Mouse (Mus musculus): Measurements from ENCODE around the gene Pamr1. TPM values are rescaled to one million over a fixed set of nuclear protein-coding genes. Genes with fewer than 3 reads are reported as not detected.
A peak's percentile ranks its signal among the peaks of the same experiment; 100 is the strongest.

The Pamr1 gene
- polyA plus RNA-seq (2014; fragmentation: Nextera tagmentation; extraction: Ambion mirVana) = 40.3 and 40.5 TPM in 2 replicates

- peak within 1 kb of the TSS; percentile 71 for H3K27ac ChIP-seq (ENCODE audit: low read length)
These were observed at the start of gene Pamr1 for GRCm38 (mm10) chr2:102549611-102550266. TSS of gene Pamr1 (plus strand) at chr2:102550012.

DNA sequence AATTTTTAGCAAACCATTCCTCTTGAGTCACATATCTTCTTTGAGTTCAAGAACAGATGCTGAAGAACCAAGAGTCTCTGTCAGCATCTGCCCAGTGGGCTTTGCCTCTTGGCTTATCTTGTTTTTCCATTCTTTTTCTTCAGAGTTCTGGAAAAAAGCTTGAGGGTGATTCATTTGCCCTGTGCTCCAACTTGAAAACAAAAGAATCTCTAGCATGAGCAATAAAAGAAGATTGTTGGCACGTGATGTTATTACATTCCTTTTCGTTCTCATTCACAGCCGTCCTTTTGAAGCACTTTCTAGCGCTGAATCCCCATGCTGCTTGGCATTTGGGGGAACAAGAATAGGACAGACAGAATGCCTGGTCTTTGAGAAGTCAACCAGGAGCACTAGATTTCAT is 42.2 kb upstream of the Pamr1 start:
- H3K9ac ChIP-seq (replicated peaks; ENCODE audit: low read depth, low read length) = no peak overlapping the region
- no peak overlapping the region for H3K4me2 ChIP-seq (replicated peaks; ENCODE audit: low read depth, low read length)
- peaks cover 3% of the 10 kb centered on the region for H3K4me1 ChIP-seq (ENCODE audit: control insufficient read depth, insufficient read depth, low read length)
- no peak for ATAC-seq (ENCODE audit: insufficient number of reproducible peaks, insufficient read depth, low FRiP score, low read depth)
- 46% methylated on average over 4 of the region's 4 CpGs for WGBS
- H3K9me3 ChIP-seq (ENCODE audit: control insufficient read depth, low read depth, low read length) = no peaks in the 10 kb centered on the region
- H3K27ac ChIP-seq (ENCODE audit: low read length) = no peak overlapping the region
- no peaks in the 10 kb centered on the region for H3K36me3 ChIP-seq (ENCODE audit: control insufficient read depth, insufficient read depth, low read length)
- no peak overlapping the region for H3K4me3 ChIP-seq (ENCODE audit: low read depth, low read length)
- no peaks in the 10 kb centered on the region for H3K27me3 ChIP-seq (ENCODE audit: control insufficient read depth, insufficient read depth, low read length)

More at GRCm38 (mm10) chr2:102549611-102550266, at the start of gene Pamr1:
- Histone ChIP-seq H3K4me1 (ENCODE audit: control insufficient read depth, insufficient read depth, low read length) (peaks cover 16% of the 10 kb centered on the region), H3K36me3 (ENCODE audit: control insufficient read depth, insufficient read depth, low read length) (no peaks in the 10 kb centered on the region), H3K9ac (replicated peaks; ENCODE audit: low read depth, low read length) (peak within 1 kb of the TSS; percentile 33), H3K4me2 (replicated peaks; ENCODE audit: low read depth, low read length) (peak within 1 kb of the TSS; percentile 75), H3K4me3 (ENCODE audit: low read depth, low read length) (peak within 1 kb of the TSS; percentile 37), H3K27me3 (ENCODE audit: control insufficient read depth, insufficient read depth, low read length) (no peaks in the 10 kb centered on the region), H3K9me3 (ENCODE audit: control insufficient read depth, low read depth, low read length) (no peaks in the 10 kb centered on the region)
- ATAC-seq (ENCODE audit: insufficient number of reproducible peaks, insufficient read depth, low FRiP score, low read depth) = peak; percentile 80
- WGBS = 2% methylated on average over 26 of the region's 26 CpGs

- Histone ChIP-seq H3K4me1 (ENCODE audit: control insufficient read depth, insufficient read depth, low read length) (no peaks in the 10 kb centered on the region; the same call in 1 of the 2 replicates), H3K4me2 (replicated peaks; ENCODE audit: low read depth, low read length) (no peak overlapping the region), H3K4me3 (ENCODE audit: low read depth, low read length) (no peak overlapping the region), H3K9ac (replicated peaks; ENCODE audit: low read depth, low read length) (no peak overlapping the region), H3K36me3 (ENCODE audit: control insufficient read depth, insufficient read depth, low read length) (no peaks in the 10 kb centered on the region), H3K27me3 (ENCODE audit: control insufficient read depth, insufficient read depth, low read length) (no peaks in the 10 kb centered on the region), H3K9me3 (ENCODE audit: control insufficient read depth, low read depth, low read length) (no peaks in the 10 kb centered on the region; the same call in 1 of the 2 replicates), H3K27ac (ENCODE audit: low read length) (no peak overlapping the region)
- 31% methylated on average over 1 of the region's 1 CpGs for WGBS
- ATAC-seq (ENCODE audit: insufficient number of reproducible peaks, insufficient read depth, low FRiP score, low read depth) = no peak
These were observed 41.7 kb upstream of the Pamr1 start for GRCm38 (mm10) chr2:102508154-102508553.

GRCm38 (mm10) chr2:102519956-102520355 is 29.9 kb upstream of the Pamr1 start:
- no peaks in the 10 kb centered on the region for H3K36me3 ChIP-seq (ENCODE audit: control insufficient read depth, insufficient read depth, low read length)
- no peaks in the 10 kb centered on the region for H3K4me1 ChIP-seq (ENCODE audit: control insufficient read depth, insufficient read depth, low read length)
- no peak overlapping the region for H3K9ac ChIP-seq (replicated peaks; ENCODE audit: low read depth, low read length)
- no peaks in the 10 kb centered on the region for H3K9me3 ChIP-seq (ENCODE audit: control insufficient read depth, low read depth, low read length)
- H3K27me3 ChIP-seq (ENCODE audit: control insufficient read depth, insufficient read depth, low read length) = no peaks in the 10 kb centered on the region
- no peak for ATAC-seq (ENCODE audit: insufficient number of reproducible peaks, insufficient read depth, low FRiP score, low read depth)
- no peak overlapping the region for H3K4me3 ChIP-seq (ENCODE audit: low read depth, low read length)
- H3K4me2 ChIP-seq (replicated peaks; ENCODE audit: low read depth, low read length) = no peak overlapping the region
- H3K27ac ChIP-seq (ENCODE audit: low read length) = no peak overlapping the region

DNA sequence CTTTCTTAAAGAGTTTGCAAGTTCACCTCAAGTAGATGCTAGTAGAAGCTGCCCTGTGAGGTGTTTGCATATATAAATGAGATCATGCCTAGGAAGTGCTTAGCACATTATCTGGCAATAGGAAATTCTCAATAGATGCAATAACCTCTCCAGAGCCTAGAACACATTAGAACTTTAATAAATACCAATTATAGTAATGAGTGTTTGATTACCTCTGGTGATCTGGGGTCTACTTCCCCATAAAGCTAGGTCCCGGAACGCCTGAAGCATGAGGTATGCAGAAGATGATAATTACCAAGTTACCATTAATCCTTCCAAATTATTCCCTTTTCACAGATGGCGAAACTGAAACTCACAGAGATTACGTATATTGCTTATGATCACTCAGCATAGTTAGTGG is 22.2 kb upstream of the Pamr1 start:
- no peak overlapping the region for H3K9ac ChIP-seq (replicated peaks; ENCODE audit: low read depth, low read length)
- no peak for ATAC-seq (ENCODE audit: insufficient number of reproducible peaks, insufficient read depth, low FRiP score, low read depth)
- no peak overlapping the region for H3K4me2 ChIP-seq (replicated peaks; ENCODE audit: low read depth, low read length)
- H3K27me3 ChIP-seq (ENCODE audit: control insufficient read depth, insufficient read depth, low read length) = no peaks in the 10 kb centered on the region
- H3K4me1 ChIP-seq (ENCODE audit: control insufficient read depth, insufficient read depth, low read length) = no peaks in the 10 kb centered on the region
- 90% methylated on average over 4 of the region's 4 CpGs for WGBS
- H3K4me3 ChIP-seq (ENCODE audit: low read depth, low read length) = no peak overlapping the region
- no peaks in the 10 kb centered on the region for H3K9me3 ChIP-seq (ENCODE audit: control insufficient read depth, low read depth, low read length)
- no peaks in the 10 kb centered on the region for H3K36me3 ChIP-seq (ENCODE audit: control insufficient read depth, insufficient read depth, low read length)
- no peak overlapping the region for H3K27ac ChIP-seq (ENCODE audit: low read length)

DNA sequence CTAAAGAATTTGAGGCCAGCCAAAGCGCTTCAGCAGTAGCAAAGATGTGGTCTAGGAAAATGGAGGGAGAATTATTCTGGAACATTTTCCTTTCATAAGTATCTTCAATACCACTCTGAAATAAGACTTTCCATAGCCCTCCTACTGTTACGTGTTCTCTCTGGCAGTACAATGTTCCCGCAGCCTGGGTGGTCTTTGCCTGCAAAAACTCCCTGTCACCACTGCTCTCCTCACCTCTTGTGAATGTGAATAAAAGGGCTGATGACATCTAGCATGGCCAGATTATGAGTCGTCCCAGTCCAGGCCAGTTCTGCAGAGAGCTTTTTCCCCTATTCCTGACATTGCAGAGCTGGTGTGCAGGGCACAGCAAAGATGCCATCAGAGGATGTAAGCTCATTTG is 16.4 kb upstream of the Pamr1 start:
- 67% methylated on average over 4 of the region's 4 CpGs for WGBS
- Histone ChIP-seq H3K27ac (ENCODE audit: low read length) (no peak overlapping the region), H3K27me3 (ENCODE audit: control insufficient read depth, insufficient read depth, low read length) (no peaks in the 10 kb centered on the region), H3K9ac (replicated peaks; ENCODE audit: low read depth, low read length) (no peak overlapping the region), H3K4me3 (ENCODE audit: low read depth, low read length) (no peak overlapping the region), H3K4me1 (ENCODE audit: control insufficient read depth, insufficient read depth, low read length) (no peaks in the 10 kb centered on the region), H3K4me2 (replicated peaks; ENCODE audit: low read depth, low read length) (no peak overlapping the region), H3K9me3 (ENCODE audit: control insufficient read depth, low read depth, low read length) (no peaks in the 10 kb centered on the region), H3K36me3 (ENCODE audit: control insufficient read depth, insufficient read depth, low read length) (no peaks in the 10 kb centered on the region)
- ATAC-seq (ENCODE audit: insufficient number of reproducible peaks, insufficient read depth, low FRiP score, low read depth) = no peak

DNA sequence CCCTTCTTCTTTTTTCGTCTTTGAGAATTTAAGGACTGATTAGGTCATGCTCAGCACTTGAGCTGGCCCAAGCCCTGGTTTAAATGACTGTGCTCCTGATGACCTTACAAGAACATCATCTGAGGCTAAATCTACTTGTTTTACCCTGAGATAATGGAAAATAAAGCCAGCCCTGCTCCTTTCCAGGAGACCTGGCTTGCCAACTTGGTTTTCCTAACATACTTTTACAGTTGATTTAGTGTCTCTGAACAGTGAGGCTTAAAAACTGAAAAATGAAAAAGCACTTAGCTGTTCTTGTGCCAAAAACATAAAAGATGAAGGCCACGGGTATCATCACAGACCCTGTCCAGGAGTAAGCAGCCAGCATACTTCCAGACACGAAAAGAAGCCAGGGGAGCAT is 13.0 kb upstream of the Pamr1 start:
- Histone ChIP-seq H3K36me3 (ENCODE audit: control insufficient read depth, insufficient read depth, low read length) (no peaks in the 10 kb centered on the region), H3K4me1 (ENCODE audit: control insufficient read depth, insufficient read depth, low read length) (peaks cover 8% of the 10 kb centered on the region; the same call in 1 of the 2 replicates), H3K4me3 (ENCODE audit: low read depth, low read length) (no peak overlapping the region), H3K4me2 (replicated peaks; ENCODE audit: low read depth, low read length) (no peak overlapping the region), H3K9me3 (ENCODE audit: control insufficient read depth, low read depth, low read length) (no peaks in the 10 kb centered on the region), H3K9ac (replicated peaks; ENCODE audit: low read depth, low read length) (no peak overlapping the region), H3K27me3 (ENCODE audit: control insufficient read depth, insufficient read depth, low read length) (no peaks in the 10 kb centered on the region), H3K27ac (ENCODE audit: low read length) (no peak overlapping the region)
- 56% methylated on average over 3 of the region's 3 CpGs for WGBS
- no peak for ATAC-seq (ENCODE audit: insufficient number of reproducible peaks, insufficient read depth, low FRiP score, low read depth)

DNA sequence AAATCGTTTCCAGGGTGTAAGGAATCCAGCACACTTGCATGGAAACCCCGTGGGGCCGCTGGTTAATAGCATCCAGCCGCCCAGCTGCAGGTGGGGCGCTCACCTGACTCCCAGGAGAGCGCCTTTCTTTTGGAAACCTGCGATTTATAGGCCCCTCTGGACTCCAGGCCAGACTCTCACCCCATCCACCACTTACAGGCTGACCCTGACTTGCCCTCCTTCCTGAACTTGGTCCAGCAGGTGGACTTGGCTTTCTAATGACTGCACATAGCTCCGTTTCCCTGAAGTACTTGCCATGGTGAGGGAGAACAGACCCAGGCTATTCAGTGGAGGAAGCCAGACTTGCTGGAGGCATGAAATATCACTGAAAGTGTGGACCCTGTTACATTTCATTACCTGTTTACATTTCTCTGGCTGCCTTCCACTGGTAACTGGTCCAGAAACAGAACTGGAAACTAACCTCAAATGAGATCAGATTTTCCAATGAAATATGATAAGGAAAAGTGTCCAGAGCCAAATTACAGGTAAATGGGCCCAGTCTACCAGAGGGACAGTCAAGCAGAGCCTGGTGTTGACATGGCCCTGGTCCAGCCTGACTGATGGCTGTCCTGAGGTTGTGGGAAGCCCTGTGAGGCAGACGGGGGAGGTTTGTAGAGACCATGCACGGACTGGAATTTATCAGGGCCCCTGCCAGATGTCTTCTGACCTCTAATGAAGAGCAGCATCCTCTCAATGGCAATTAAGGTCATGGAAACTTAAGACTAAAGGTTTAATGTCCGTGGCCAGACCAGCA is 9.2 kb upstream of the Pamr1 start:
- peak; percentile 28; the same call in 1 of the 2 replicates for ATAC-seq (ENCODE audit: insufficient number of reproducible peaks, insufficient read depth, low FRiP score, low read depth)
- no peaks in the 10 kb centered on the region for H3K27me3 ChIP-seq (ENCODE audit: control insufficient read depth, insufficient read depth, low read length)
- H3K27ac ChIP-seq (ENCODE audit: low read length) = peak overlapping the region; percentile 49; the same call in 1 of the 2 replicates
- no peak overlapping the region for H3K4me3 ChIP-seq (ENCODE audit: low read depth, low read length)
- no peaks in the 10 kb centered on the region for H3K36me3 ChIP-seq (ENCODE audit: control insufficient read depth, insufficient read depth, low read length)
- 33% methylated on average over 11 of the region's 11 CpGs for WGBS
- H3K9ac ChIP-seq (replicated peaks; ENCODE audit: low read depth, low read length) = no peak overlapping the region
- H3K4me2 ChIP-seq (replicated peaks; ENCODE audit: low read depth, low read length) = no peak overlapping the region
- no peaks in the 10 kb centered on the region for H3K9me3 ChIP-seq (ENCODE audit: control insufficient read depth, low read depth, low read length)
- peaks cover 12% of the 10 kb centered on the region; the same call in 1 of the 2 replicates for H3K4me1 ChIP-seq (ENCODE audit: control insufficient read depth, insufficient read depth, low read length)

Measured in stomach, embryonic 14.5 days (tissue).